Mouse (Mus musculus): ENCODE data around the gene Pdia3. TPM values are rescaled to one million over a fixed set of nuclear protein-coding genes. Genes with fewer than 3 reads are reported as not detected.
"Not testable (repeated sequence)": the region's sequence is repeated elsewhere in the genome, so short reads cannot be mapped to it uniquely, and the experiment has no call there.

The Pdia3 gene
- polyA plus RNA-seq, 2 experiments, result 95.7 to 188 TPM

GRCm38 (mm10) chr2:121460071-121460470 lies 46.5 kb downstream of the Pdia3 start:
- Histone ChIP-seq H3K4me3 (ENCODE audit: insufficient read depth in 1 of 2, low read depth in 2 of 2, low read length in 2 of 2) (no peak overlapping the region), H3K9me3 (ENCODE audit: control insufficient read depth, low read length) (no peaks in the 10 kb centered on the region), H3K9ac (replicated peaks) (no peak overlapping the region), H3K27me3 (ENCODE audit: control insufficient read depth, insufficient read depth, low read length) (no peaks in the 10 kb centered on the region), H3K36me3 (replicated peaks; ENCODE audit: control insufficient read depth, insufficient read depth, low read depth) (peaks cover 11% of the 10 kb centered on the region), H3K4me2 (ENCODE audit: low read depth) (no peak overlapping the region), H3K4me1 (replicated peaks; ENCODE audit: control insufficient read depth in 2 of 2, insufficient read depth in 2 of 2, low read length in 1 of 2) (peaks cover 10 to 11% of the 10 kb centered on the region in 2 experiments), H3K27ac (no peak overlapping the region)
- TF ChIP-seq EP300 (IDR thresholded peaks at IDR 0.05; ENCODE audit: low read depth), result no peak
- no peak for TF ChIP-seq CTCF (IDR thresholded peaks at IDR 0.05; ENCODE audit: low read depth)
- ATAC-seq (ENCODE audit: insufficient read depth) (no peak), DNase-seq (ENCODE audit: low read depth in 3 of 3, low spot score in 3 of 3) (no peak)
- 64% methylated on average over 2 of the region's 2 CpGs for WGBS (ENCODE audit: insufficient replicate concordance)

- H3K9ac ChIP-seq (replicated peaks); H3K36me3 ChIP-seq (replicated peaks; ENCODE audit: control insufficient read depth, insufficient read depth, low read depth); H3K4me1 ChIP-seq (replicated peaks; ENCODE audit: control insufficient read depth in 2 of 2, insufficient read depth in 2 of 2, low read length in 1 of 2); H3K4me3 ChIP-seq (ENCODE audit: insufficient read depth in 1 of 2, low read depth in 2 of 2, low read length in 2 of 2); H3K9me3 ChIP-seq (ENCODE audit: control insufficient read depth, low read length); H3K27ac ChIP-seq; ATAC-seq (ENCODE audit: insufficient read depth); H3K27me3 ChIP-seq (ENCODE audit: control insufficient read depth, insufficient read depth, low read length); H3K4me2 ChIP-seq (ENCODE audit: low read depth); DNase-seq (ENCODE audit: low read depth in 3 of 3, low spot score in 3 of 3): not testable (repeated sequence)
- WGBS (ENCODE audit: insufficient replicate concordance), result 50% methylated on average over 2 of the region's 6 CpGs
Measured at GRCm38 (mm10) chr2:121468982-121469381, 55.4 kb downstream of the Pdia3 start.

GRCm38 (mm10) chr2:121472783-121473182 lies 59.2 kb downstream of the Pdia3 start:
- not testable (repeated sequence) for H3K4me1 ChIP-seq (replicated peaks; ENCODE audit: control insufficient read depth in 2 of 2, insufficient read depth in 2 of 2, low read length in 1 of 2); H3K36me3 ChIP-seq (replicated peaks; ENCODE audit: control insufficient read depth, insufficient read depth, low read depth); H3K9ac ChIP-seq (replicated peaks); H3K9me3 ChIP-seq (ENCODE audit: control insufficient read depth, low read length); H3K27me3 ChIP-seq (ENCODE audit: control insufficient read depth, insufficient read depth, low read length); H3K4me2 ChIP-seq (ENCODE audit: low read depth); H3K4me3 ChIP-seq (ENCODE audit: insufficient read depth in 1 of 2, low read depth in 2 of 2, low read length in 2 of 2); ATAC-seq (ENCODE audit: insufficient read depth); H3K27ac ChIP-seq; DNase-seq (ENCODE audit: low read depth in 3 of 3, low spot score in 3 of 3)
- 84% methylated on average over 3 of the region's 3 CpGs for WGBS (ENCODE audit: insufficient replicate concordance)
- peak; percentile 14; the same call in 1 of the 2 replicates for TF ChIP-seq CTCF (IDR thresholded peaks at IDR 0.05; ENCODE audit: low read depth)

- not testable (repeated sequence) for H3K9me3 ChIP-seq (ENCODE audit: control insufficient read depth, low read length); H3K4me1 ChIP-seq (replicated peaks; ENCODE audit: control insufficient read depth in 2 of 2, insufficient read depth in 2 of 2, low read length in 1 of 2); H3K36me3 ChIP-seq (replicated peaks; ENCODE audit: control insufficient read depth, insufficient read depth, low read depth); H3K27me3 ChIP-seq (ENCODE audit: control insufficient read depth, insufficient read depth, low read length)
- WGBS (ENCODE audit: insufficient replicate concordance), result 5% methylated on average over 38 of the region's 41 CpGs
- Histone ChIP-seq H3K27ac (peak within 1 kb of the TSS; percentile 66), H3K4me3 (ENCODE audit: insufficient read depth in 1 of 2, low read depth in 2 of 2, low read length in 2 of 2) (peak within 1 kb of the TSS; percentile 78 to 92), H3K9ac (replicated peaks) (peak within 1 kb of the TSS; percentile 76), H3K4me2 (ENCODE audit: low read depth) (peak within 1 kb of the TSS; percentile 79)
- DNase-seq (ENCODE audit: low read depth in 3 of 3, low spot score in 3 of 3), result peak; percentile 80 to 84 (median 81)
- peak; percentile 92 for ATAC-seq (ENCODE audit: insufficient read depth)
Measured at GRCm38 (mm10) chr2:121473301-121474179, 60.0 kb downstream of the Pdia3 start, which contains the start of gene Mfap1b. Gene Mfap1b, minus strand, starts transcription at chr2:121474067.

- WGBS (ENCODE audit: insufficient replicate concordance), result 19% methylated on average over 8 of the region's 8 CpGs
Measured at GRCm38 (mm10) chr2:121474180-121474535, 60.6 kb downstream of the Pdia3 start.

GRCm38 (mm10) chr2:121475306-121475705 lies 61.7 kb downstream of the Pdia3 start:
- H3K27ac ChIP-seq; H3K9me3 ChIP-seq (ENCODE audit: control insufficient read depth, low read length); H3K9ac ChIP-seq (replicated peaks); H3K36me3 ChIP-seq (replicated peaks; ENCODE audit: control insufficient read depth, insufficient read depth, low read depth); H3K4me3 ChIP-seq (ENCODE audit: insufficient read depth in 1 of 2, low read depth in 2 of 2, low read length in 2 of 2); H3K4me1 ChIP-seq (replicated peaks; ENCODE audit: control insufficient read depth in 2 of 2, insufficient read depth in 2 of 2, low read length in 1 of 2); H3K4me2 ChIP-seq (ENCODE audit: low read depth); H3K27me3 ChIP-seq (ENCODE audit: control insufficient read depth, insufficient read depth, low read length); ATAC-seq (ENCODE audit: insufficient read depth); DNase-seq (ENCODE audit: low read depth in 3 of 3, low spot score in 3 of 3): not testable (repeated sequence)
- WGBS (ENCODE audit: insufficient replicate concordance), result 83% methylated on average over 2 of the region's 2 CpGs

More at GRCm38 (mm10) chr2:121474180-121474535, 60.6 kb downstream of the Pdia3 start:
- ATAC-seq (ENCODE audit: insufficient read depth), result peak; percentile 47
- H3K36me3 ChIP-seq (replicated peaks; ENCODE audit: control insufficient read depth, insufficient read depth, low read depth), result no peaks in the 10 kb centered on the region
- peak overlapping the region; percentile 66 for H3K27ac ChIP-seq
- H3K4me3 ChIP-seq (ENCODE audit: insufficient read depth in 1 of 2, low read depth in 2 of 2, low read length in 2 of 2), result peak overlapping the region; percentile 78 to 92
- peak overlapping the region; percentile 79 for H3K4me2 ChIP-seq (ENCODE audit: low read depth)
- TF ChIP-seq CTCF (IDR thresholded peaks at IDR 0.05; ENCODE audit: low read depth), result no peak
- no peak for TF ChIP-seq EP300 (IDR thresholded peaks at IDR 0.05; ENCODE audit: low read depth)
- peaks cover 3 to 5% of the 10 kb centered on the region in 2 experiments; a peak in 1 of 4 replicates for H3K4me1 ChIP-seq (replicated peaks; ENCODE audit: control insufficient read depth in 2 of 2, insufficient read depth in 2 of 2, low read length in 1 of 2)
- H3K9me3 ChIP-seq (ENCODE audit: control insufficient read depth, low read length), result no peaks in the 10 kb centered on the region
- peak overlapping the region; percentile 76 for H3K9ac ChIP-seq (replicated peaks)
- no peaks in the 10 kb centered on the region for H3K27me3 ChIP-seq (ENCODE audit: control insufficient read depth, insufficient read depth, low read length)
- DNase-seq (ENCODE audit: low read depth in 3 of 3, low spot score in 3 of 3), result no peak

Measured in liver, embryonic 14.5 days (tissue).